Mouse (Mus musculus) WW6 (cell line): ENCODE results near the gene Fam216b.

ENCODE experiments used
- DNase-seq: peaks from one replicate; pipeline ENCODE4 v3.0.0-alpha.2; 2013; ENCODE audit warnings: low read depth, low spot score

Gene Fam216b

GRCm38 (mm10) chr14:78088907-78089306, at the start of gene Fam216b:
Fam216b (minus strand) TSS chr14:78089007.
- no peak for DNase-seq

- no peak for DNase-seq
Measured at GRCm38 (mm10) chr14:78132368-78133052, 43.7 kb upstream of the Fam216b start.

- DNase-seq = no peak
Measured at GRCm38 (mm10) chr14:78126670-78127069, 37.9 kb upstream of the Fam216b start.

- no peak for DNase-seq
Measured at GRCm38 (mm10) chr14:78120286-78120685, 31.5 kb upstream of the Fam216b start.

- DNase-seq = no peak
Measured at GRCm38 (mm10) chr14:78119449-78120200, 30.8 kb upstream of the Fam216b start.

GRCm38 (mm10) chr14:78117671-78118070, 28.9 kb upstream of the Fam216b start:
- DNase-seq = no peak

- DNase-seq = no peak
Measured at GRCm38 (mm10) chr14:78117268-78117667, 28.5 kb upstream of the Fam216b start.

GRCm38 (mm10) chr14:78112466-78112865, 23.7 kb upstream of the Fam216b start:
- DNase-seq = no peak

GRCm38 (mm10) chr14:78110871-78111270, 22.1 kb upstream of the Fam216b start:
- DNase-seq = no peak

- no peak for DNase-seq
Measured at GRCm38 (mm10) chr14:78109419-78109818, 20.6 kb upstream of the Fam216b start.

GRCm38 (mm10) chr14:78108388-78108787, 19.6 kb upstream of the Fam216b start:
- DNase-seq = no peak

GRCm38 (mm10) chr14:78089591-78089990, 784 bp upstream of the Fam216b start:
- no peak for DNase-seq

GRCm38 (mm10) chr14:78083465-78083864, 5.3 kb downstream of the Fam216b start:
- DNase-seq = no peak

- DNase-seq = no peak
Measured at GRCm38 (mm10) chr14:78077508-78077907, 11.3 kb downstream of the Fam216b start.

GRCm38 (mm10) chr14:78065938-78066710, 22.7 kb downstream of the Fam216b start:
- no peak for DNase-seq

- no peak for DNase-seq
Measured at GRCm38 (mm10) chr14:78062484-78062883, 26.3 kb downstream of the Fam216b start.

- no peak for DNase-seq
Measured at GRCm38 (mm10) chr14:78060609-78060951, 28.2 kb downstream of the Fam216b start.

GRCm38 (mm10) chr14:78059878-78060608, 28.8 kb downstream of the Fam216b start:
- no peak for DNase-seq

- DNase-seq = no peak
Measured at GRCm38 (mm10) chr14:78057362-78057761, 31.4 kb downstream of the Fam216b start.

GRCm38 (mm10) chr14:78056371-78056770, 32.4 kb downstream of the Fam216b start:
- DNase-seq = no peak

- DNase-seq = no peak
Measured at GRCm38 (mm10) chr14:78048674-78049073, 40.1 kb downstream of the Fam216b start.

- no peak for DNase-seq
Measured at GRCm38 (mm10) chr14:78048258-78048657, 40.5 kb downstream of the Fam216b start.
